Mouse (Mus musculus) ES-E14 (cell line): Measurements from ENCODE around the gene 4931422A03Rik.

Source experiments
- CHD2 ChIP-seq: IDR thresholded peaks from 2 replicates; pipeline ENCODE4 v1.6.1; 2014; ENCODE audit warnings: mild to moderate bottlenecking, low read depth, low read length, inconsistent platforms
- HCFC1 ChIP-seq: IDR thresholded peaks from 2 replicates; pipeline ENCODE4 v1.6.1; 2012; ENCODE audit warnings: low read length, inconsistent platforms, borderline replicate concordance; ENCODE audit not compliant: insufficient read depth
- MAFK ChIP-seq: IDR thresholded peaks from 2 replicates; pipeline ENCODE4 v1.6.1; 2014; ENCODE audit warnings: mild to moderate bottlenecking, low read depth, low read length, inconsistent platforms; ENCODE audit not compliant: insufficient read depth
- ZC3H11A ChIP-seq: IDR thresholded peaks from 2 replicates; pipeline ENCODE4 v1.6.1; 2012; ENCODE audit warnings: low read depth, mild to moderate bottlenecking, inconsistent platforms, low read length, borderline replicate concordance

- TF ChIP-seq CHD2, result no peak
- TF ChIP-seq MAFK, result no peak
- TF ChIP-seq ZC3H11A, result no peak
- no peak for TF ChIP-seq HCFC1
These were observed 96.7 kb downstream of the 4931422A03Rik start for GRCm38 (mm10) chr2:103931511-103931911.
